Mouse (Mus musculus): ENCODE measurements around the gene Pdcd1lg2. TPM values are rescaled to one million over a fixed set of nuclear protein-coding genes. Genes with fewer than 3 reads are reported as not detected.

Pdcd1lg2 gene
- not detected for total RNA-seq (2021)

DNA sequence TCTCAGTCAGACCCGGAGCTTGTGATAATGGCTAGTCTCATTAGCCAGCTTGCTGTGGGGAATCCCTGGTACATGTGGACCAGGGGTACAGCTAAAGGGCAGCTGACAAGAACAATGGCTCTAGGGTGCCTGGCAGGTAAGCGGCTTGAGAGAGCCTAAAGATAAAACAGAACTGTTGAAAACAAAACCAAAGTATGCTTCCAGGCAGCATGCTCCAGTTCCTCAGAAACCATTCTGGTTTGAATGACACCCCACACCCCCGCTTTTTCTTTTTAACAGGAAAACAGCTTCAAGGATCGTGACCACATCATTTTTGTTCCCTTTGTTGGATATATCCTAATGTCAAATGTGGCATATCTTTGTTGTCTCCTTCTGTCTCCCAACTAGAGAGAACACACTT, at the start of gene Pdcd1lg2:
Pdcd1lg2 (plus strand) TSS at position 301 of the 400 bp plus-strand sequence.
- intact Hi-C loops (cut with DNase I): no loop called here
- no peak for DNase-seq

DNA sequence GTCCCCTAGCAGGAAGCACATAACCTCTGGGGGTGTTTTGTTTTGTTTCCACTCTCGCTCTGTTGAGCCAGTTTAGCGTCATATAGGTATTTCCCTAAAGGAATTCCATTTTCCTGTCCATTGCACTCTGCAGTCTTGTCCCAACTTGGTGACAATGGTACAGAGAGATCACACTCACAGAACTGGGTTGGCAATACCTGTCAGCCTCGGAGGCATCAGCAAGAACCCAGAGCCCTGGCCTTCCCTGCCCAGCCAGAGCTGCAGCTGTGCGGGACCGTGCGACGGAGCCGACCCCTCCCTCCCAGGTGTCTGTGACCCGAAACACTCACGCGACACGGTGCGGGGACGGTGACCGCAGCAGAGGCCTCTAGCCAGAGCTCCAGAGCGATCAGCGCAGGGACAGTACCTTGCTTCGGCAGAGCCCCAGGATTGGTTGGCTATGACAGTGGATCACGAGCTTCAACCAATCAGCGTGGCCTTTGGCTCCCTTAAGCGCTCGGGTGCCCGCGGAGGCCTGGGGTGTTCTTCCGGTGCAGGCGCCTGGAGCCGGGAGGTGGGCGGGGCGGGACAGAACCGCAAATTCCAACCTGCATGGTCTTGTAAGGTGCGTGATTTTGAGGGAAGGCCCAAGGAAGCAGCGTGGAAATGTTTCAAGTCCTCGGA, 49.1 kb upstream of the Pdcd1lg2 start:
- DNase-seq: peak; percentile 93
- intact Hi-C loops (cut with DNase I): no loop called here

DNA sequence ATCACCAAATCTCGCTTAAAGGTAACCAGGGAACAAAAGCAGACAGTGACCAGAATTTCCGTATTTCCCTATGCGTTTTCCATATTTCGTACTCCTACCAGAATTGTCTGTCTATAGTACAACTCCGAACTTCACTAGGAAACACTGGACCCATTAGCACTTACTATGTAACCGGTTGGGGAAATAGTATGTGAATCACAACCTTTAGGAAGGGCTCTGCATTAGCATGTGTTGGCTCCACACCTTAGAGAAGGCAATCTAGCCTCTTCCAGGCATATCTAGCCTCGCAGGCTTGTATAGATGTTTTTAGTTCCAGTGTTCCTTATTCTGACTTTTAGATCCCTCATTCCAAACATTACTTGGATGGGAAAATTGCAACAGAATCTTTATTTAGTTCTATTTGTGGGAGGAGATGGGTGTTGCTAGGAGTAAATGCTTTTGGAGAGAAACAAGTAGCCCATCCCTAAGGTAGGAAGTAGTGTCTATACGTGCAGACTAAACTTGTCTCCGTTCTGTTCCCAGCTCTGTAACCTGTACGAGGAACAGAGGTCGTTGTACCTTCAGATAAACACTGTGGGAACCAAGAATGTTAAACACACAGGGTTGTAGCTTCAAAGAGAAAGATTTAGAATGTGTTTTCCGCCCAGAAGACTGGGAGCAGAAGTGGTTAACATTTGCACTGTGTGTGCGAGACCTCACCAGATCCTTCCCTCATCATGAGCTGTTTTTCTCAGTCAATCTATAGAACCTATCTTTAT, 48.4 kb upstream of the Pdcd1lg2 start:
- intact Hi-C loops (cut with DNase I): no loop called here
- DNase-seq: no peak

DNA sequence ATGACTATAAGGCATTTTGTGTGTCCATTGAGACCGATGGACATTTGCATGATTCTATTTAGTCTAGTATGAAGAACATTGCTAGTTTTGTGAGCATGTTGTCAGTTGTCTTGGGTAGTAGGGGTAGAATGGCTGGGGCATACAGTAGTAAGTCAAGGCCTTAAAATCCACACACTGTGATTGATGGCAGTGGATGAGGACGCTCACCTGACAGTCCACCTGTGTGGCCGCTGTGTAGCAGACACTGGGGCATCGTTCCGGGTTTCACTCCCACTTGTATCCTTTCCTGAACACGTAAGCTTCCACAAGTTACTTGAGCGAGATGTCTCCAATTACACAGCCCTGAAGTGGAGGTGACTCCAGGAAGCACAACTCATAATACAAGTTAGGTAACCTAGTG, 47.2 kb upstream of the Pdcd1lg2 start:
- intact Hi-C loops (cut with DNase I): no loop called here
- DNase-seq: no peak

DNA sequence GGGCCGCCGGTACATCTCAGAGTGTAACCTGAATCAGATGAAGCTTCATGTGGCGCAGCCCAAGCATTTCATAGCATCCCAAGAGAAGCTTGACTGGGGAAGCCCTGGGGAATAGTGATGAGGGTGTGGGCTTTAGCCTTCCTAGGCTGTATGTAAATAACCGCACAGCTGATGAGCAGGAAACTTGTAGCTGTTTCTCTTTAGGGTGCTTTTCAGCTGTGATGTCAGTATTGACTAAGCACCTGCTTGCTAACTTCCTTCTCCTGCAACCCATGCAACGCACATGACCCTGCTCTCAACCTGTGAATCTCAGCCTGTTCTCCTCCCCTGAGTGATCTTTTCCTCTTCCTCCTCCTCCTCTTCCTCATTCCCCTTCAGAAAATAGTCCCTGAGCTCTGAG, 46.6 kb upstream of the Pdcd1lg2 start:
- intact Hi-C loops (cut with DNase I): no loop called here
- no peak for DNase-seq

DNA sequence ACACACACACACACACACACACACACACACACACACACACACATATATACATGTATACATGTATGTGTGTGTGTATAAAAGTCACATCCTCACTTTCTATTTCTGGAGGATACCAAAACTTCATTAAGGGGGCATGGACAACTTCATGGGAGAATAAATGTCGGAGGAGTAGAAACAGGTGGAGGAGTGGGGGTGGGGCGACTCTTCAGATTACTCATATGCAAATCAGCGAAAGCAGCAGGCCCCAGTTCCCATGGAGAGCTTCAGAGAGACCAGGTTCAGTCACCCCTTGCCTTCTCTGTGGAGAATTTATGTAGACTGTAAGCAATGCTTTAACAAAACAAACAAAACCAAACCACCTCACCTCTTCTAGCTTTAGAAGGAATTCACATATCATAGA, 45.6 kb upstream of the Pdcd1lg2 start:
- no peak for DNase-seq
- intact Hi-C loops (cut with DNase I): no loop called here

DNA sequence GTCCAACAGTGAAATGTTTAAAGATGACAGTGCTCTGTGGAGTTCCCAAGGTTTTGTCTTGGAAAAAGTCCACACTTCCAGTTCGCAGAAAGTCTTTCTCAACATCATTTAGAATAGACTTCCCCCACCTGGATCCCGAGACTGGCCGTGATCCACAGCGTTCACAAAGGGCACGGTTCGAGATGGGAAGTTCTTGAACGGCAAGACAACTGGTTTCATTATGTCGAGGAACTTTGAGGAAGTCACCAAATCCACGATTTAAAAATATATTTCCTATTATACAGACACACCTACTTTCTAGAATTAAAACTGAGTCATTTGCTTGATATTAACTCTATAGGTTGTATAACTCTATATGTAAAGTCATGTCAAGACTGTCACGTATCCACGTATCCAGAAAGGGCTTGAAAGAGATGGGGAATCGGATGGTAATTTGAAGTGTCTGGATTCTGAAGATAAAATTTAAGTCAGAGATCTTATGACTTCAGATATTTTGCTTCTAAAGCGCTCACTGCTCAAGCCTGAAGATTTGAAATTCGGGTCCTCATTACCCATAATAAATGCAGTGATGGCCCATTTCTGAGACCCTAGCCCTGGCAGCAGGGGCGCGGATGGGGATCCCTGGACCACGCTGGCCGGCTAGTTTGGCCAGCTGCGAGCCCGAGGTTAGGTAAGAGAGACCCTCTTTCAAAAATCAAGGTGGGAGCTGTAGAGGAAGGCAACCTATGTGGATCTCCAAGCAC, 44.3 kb upstream of the Pdcd1lg2 start:
- DNase-seq: peak in 1 of 2 experiments; percentile 25
- intact Hi-C loops (cut with DNase I): no loop called here

DNA sequence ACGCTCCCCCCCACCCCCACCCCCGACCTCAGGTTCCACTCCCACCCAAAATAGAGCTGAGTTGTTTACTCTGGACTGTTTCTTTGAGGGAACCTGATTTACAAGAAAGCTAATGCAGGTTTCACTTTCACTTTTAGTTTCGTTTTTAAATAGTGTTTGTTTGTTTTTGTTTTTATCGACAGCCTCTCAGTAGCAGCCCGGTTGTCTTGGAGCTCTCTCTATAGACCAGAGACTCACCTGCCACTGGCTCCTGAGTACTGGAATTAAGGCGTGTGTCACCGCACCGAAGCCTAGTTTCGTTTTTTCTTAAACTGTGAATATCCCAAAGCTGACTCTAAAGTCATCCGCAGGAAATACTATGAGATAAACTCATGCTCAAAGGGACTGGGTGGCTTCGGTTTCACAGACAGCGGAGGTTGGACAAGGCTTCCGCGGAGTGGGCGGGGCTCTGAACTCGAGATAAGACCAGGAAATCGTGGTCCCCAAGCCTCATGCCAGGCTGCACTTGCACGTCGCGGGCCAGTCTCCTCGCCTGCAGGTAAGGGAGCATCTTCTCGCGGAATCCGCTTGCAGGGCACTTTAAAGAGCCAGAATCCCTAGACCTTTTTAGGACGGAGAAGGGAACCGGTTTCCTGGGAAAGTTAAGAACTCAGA, 43.6 kb upstream of the Pdcd1lg2 start, which contains the start of the genes Plgrkt and Cd274:
Plgrkt (minus strand) TSS at position 422 of the 654 bp plus-strand sequence.
Cd274 (plus strand) TSS at position 487 of the 654 bp plus-strand sequence.
- intact Hi-C loops (cut with DNase I): no loop called here
- peak; percentile 79 for DNase-seq

DNA sequence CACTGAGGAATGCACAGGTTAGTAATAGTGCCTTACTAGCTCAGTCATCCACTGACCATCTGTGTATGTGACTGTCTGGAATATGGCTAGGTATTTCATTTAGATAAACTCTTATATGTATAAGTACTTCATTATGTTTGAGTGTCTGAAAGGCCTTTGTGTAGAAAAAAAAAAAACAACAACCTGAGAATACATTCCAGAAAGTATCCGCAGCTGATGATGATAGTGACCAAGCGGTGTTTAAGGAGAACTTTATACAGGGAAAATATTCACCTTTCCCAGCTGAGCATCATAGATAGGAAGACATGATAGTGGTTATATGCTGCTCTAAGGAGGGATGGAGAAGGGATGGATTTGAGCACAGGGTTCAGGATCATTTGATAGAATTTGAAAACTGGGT, 42.7 kb upstream of the Pdcd1lg2 start:
- intact Hi-C loops (cut with DNase I): no loop called here

DNA sequence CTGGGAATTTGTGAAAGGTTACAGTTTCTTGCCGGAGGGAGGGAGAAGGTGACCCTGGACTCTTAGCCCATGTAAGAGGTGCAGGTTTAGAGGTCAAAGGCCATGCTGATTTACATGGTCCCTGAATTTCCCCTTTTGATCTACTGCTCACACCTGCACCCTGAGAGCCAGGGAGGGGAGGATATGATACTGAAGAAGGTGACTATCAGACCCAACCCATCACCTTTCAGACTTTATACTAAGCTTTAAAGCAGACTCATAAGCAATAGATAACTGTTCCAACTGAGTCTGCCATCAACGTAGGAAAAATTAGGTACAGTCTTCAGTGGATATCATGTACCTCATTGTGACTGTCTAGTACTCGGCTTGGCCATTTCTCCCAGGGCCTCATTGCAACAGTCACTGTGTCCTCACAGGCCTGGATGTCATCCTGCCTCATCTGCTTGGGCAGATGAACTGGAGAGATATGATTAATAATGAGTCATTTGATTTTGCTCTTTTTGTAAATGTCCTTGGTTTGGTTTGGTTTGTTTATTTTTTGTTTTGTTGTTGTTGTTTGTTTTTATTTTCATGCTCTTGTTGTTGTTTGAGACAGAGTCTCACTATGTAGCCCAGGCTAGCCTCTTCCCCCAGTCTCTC, 41.9 kb upstream of the Pdcd1lg2 start:
- intact Hi-C loops (cut with DNase I): no loop called here
- DNase-seq: no peak

More for the DNA sequence above, 42.7 kb upstream of the Pdcd1lg2 start:
- DNase-seq: no peak

DNA sequence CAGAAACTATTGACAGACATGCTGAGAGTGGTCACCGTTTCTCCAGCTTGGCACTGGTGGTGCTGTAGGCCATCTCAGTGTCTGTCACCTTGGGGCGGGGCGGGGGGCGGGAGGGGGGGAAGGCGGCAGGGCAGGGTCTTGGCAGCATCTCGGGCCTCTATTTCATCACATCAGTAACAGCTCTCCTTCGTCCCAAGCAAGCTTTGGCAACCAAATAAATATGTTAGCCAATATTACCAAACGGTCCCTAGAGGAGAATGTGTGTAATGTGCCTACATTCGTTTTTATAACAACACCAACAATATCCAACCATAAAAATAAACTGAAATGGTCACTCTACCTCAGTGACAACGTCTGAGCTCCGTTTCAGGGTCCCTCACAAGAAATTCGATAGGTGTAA, 40.6 kb upstream of the Pdcd1lg2 start:
- intact Hi-C loops (cut with DNase I): no loop called here
- no peak for DNase-seq

DNA sequence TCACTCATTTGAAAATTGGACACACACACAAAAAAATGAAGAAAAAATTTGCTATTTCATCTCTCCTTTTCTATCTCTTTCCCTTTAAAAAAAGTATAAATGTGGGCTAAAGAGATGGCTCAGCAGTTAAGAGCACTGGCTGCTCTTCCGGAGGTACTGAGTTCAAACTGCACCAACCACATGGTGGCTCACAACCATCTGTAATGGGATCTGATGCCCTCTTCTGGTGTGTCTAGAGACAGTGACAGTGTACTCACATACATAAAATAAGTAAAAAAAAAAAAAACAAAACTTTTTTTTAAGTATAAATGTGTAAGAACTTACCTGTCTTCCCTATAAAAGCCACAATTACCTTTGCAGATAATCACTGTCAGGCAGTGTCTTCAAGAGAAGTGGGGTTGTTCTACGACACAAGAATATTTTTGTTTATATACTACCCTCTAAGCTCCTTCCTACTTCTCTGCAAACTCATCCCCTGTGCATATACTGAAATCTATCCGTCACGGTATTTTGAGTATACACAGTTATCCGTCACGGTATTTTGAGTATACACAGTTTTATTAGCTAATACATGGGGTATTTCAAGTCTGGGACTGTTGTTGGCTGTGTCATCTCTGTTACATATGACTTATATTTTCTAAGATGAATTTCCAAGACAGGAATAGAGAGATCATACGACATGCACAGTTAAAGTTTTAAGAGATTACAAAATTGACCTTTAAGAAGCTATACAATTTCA, 40.0 kb upstream of the Pdcd1lg2 start:
- intact Hi-C loops (cut with DNase I): no loop called here
- DNase-seq: no peak

DNA sequence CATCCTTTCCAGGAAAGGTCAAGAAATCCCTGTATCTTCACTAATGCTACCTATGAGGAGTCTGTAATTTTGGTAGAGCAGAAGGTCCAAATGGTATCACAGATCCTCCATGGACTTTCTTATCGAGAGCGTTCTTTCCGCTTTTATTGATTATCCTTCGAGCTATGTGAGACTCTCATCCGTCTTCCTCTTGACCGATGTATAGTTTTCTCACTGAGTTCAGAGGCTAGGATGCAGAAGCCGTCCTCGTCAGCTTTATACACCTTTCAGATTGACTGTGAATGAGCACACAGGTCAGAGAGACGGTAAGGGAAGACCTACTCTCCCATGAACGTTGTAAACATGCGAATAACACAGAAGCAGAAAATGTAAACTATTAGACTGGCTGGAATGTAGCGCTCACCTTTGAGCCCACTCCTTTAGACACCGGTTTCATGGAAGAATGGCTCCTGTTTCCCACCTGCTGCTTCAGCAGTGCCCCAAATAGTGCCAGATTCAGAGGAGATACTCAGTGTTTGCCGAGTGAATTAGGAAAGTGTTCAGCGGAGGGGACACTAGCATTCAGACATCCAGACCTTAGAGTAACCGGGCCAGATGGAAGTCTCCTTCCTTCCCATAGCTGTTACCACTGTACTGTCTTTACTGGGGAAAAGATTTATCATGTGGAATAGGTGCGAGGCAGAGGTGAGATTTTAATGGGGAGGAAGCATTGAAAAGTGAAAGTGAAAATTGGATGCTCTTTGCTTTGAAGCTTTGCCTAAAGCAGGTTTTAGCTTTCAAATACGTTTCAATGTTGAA, 39.2 kb upstream of the Pdcd1lg2 start:
- intact Hi-C loops (cut with DNase I): no loop called here

DNA sequence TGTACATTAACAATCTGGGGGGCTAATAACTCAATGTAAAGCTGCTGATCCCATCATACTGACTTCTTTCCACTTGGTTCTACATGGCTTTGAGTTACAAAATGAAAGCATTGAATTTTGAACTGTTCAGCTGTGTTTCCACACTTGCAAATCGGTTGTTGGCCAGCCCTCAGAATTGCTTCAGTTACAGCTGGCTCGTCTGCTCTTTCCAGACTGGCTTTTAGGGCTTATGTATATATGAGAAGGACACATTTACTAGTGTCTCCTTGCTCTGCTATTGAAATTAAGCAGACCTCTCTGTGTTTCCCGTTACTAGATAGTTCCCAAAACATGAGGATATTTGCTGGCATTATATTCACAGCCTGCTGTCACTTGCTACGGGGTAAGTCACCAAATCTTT, 38.6 kb upstream of the Pdcd1lg2 start:
- peak in 1 of 2 experiments; percentile 27 for DNase-seq
- intact Hi-C loops (cut with DNase I): no loop called here

More for the DNA sequence above, 39.2 kb upstream of the Pdcd1lg2 start:
- DNase-seq: no peak

DNA sequence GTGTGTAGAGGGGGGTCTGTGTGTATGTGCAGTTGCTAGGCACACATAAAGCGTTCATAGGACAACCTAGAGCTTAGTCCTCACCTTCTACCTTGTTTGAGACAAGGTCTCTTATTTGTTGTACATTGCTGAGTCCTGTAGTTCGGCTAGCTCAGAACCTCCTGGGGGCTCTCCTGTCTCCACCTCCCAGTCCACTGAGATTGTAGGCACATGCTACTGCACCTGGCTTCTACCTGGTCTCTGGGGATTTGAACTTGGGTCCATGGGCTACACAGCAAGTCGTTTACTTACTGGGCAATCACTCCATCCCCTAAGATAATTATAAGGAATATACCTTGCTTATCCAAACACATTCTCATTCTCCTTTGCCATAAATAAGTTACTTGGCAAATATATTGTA, 38.1 kb upstream of the Pdcd1lg2 start:
- no peak for DNase-seq
- intact Hi-C loops (cut with DNase I): no loop called here

DNA sequence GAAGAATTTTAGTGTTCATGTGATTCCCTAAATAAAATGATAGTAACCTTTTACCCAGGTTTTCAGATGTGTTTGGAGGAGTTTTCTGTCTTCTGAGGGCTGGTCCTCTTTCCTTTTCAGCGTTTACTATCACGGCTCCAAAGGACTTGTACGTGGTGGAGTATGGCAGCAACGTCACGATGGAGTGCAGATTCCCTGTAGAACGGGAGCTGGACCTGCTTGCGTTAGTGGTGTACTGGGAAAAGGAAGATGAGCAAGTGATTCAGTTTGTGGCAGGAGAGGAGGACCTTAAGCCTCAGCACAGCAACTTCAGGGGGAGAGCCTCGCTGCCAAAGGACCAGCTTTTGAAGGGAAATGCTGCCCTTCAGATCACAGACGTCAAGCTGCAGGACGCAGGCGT, 37.3 kb upstream of the Pdcd1lg2 start:
- intact Hi-C loops (cut with DNase I): no loop called here
- no peak for DNase-seq

DNA sequence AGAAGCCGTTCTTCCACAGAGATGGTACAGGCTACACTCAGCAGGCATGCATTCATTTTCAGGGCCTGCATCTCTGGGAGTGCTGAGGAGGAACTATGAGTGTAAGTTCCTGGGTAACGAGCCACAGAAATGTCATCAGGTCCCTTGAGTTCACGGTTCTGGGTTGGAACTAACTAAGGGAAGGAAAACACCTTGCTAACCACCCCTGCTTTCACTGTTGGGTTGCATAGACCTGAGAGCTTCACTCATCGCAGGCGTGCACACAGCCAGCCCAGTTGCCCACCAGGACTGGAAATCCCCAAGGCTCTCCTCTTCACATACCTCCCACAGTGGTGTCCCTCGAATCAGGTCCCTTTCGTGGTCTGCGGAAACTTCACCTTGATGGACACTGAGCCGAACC, 35.8 kb upstream of the Pdcd1lg2 start:
- no peak for DNase-seq
- intact Hi-C loops (cut with DNase I): no loop called here

DNA sequence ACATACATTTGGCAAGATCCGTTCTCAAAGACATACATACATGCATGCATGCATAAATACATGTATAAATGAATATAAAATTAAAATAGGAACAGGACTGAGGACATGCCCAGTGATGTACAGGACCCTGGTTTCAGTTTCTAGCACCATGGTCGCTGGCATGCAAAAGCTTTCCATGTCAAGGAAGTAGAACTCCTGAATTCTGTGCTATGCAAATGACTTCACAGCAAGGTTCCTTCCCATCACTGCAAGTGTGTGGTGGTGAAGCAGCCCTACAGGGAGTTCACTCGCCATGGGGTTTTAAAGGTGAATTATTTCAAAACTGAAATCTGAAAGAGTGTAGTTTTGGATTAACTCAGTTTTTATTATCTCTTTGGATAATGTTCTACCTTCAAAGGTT, 34.3 kb upstream of the Pdcd1lg2 start:
- no peak for DNase-seq
- intact Hi-C loops (cut with DNase I): no loop called here
